Mouse (Mus musculus) frontal cortex, postnatal 14 days (tissue): ENCODE data around the gene Rnf34.

Source experiments
- DNase-seq, 2 experiments: peaks; one replicate each; pipeline ENCODE4 v3.0.0; 2022; ENCODE audit warnings: low spot score in 2 of 2

Gene Rnf34

GRCm38 (mm10) chr5:122849521-122850318 is at the start of gene Rnf34:
TSS of gene Rnf34 (plus strand) at chr5:122850048.
- DNase-seq: peak; percentile 94 to 95

GRCm38 (mm10) chr5:122800345-122801010 is 49.4 kb upstream of the Rnf34 start:
- no peak for DNase-seq

GRCm38 (mm10) chr5:122801684-122802083 is 48.2 kb upstream of the Rnf34 start:
- DNase-seq: no peak

- no peak for DNase-seq
These were observed 47.1 kb upstream of the Rnf34 start for GRCm38 (mm10) chr5:122802706-122803105.

- no peak for DNase-seq
These were observed 44.3 kb upstream of the Rnf34 start for GRCm38 (mm10) chr5:122805503-122805902.

- DNase-seq: peak in 1 of 2 experiments; percentile 49
These were observed 38.3 kb upstream of the Rnf34 start for GRCm38 (mm10) chr5:122811364-122812079.

GRCm38 (mm10) chr5:122812699-122813098 is 37.1 kb upstream of the Rnf34 start:
- DNase-seq: no peak

GRCm38 (mm10) chr5:122820777-122821523 is 28.9 kb upstream of the Rnf34 start, which contains the start of gene Anapc5:
TSS of gene Anapc5 (minus strand) at chr5:122821339.
- peak; percentile 89 to 90 for DNase-seq

GRCm38 (mm10) chr5:122821524-122821885 is 28.3 kb upstream of the Rnf34 start:
- no peak for DNase-seq

- no peak for DNase-seq
These were observed 27.4 kb upstream of the Rnf34 start for GRCm38 (mm10) chr5:122822441-122822840.

- DNase-seq: no peak
These were observed 25.9 kb upstream of the Rnf34 start for GRCm38 (mm10) chr5:122823976-122824375.

GRCm38 (mm10) chr5:122824450-122824849 is 25.4 kb upstream of the Rnf34 start:
- DNase-seq: no peak

- no peak for DNase-seq
These were observed 24.7 kb upstream of the Rnf34 start for GRCm38 (mm10) chr5:122825099-122825498.

GRCm38 (mm10) chr5:122832536-122832935 is 17.3 kb upstream of the Rnf34 start:
- no peak for DNase-seq

GRCm38 (mm10) chr5:122832996-122833395 is 16.9 kb upstream of the Rnf34 start:
- DNase-seq: no peak

- no peak for DNase-seq
These were observed 8.7 kb upstream of the Rnf34 start for GRCm38 (mm10) chr5:122841126-122841525.

GRCm38 (mm10) chr5:122843799-122844198 is 6.0 kb upstream of the Rnf34 start:
- no peak for DNase-seq

GRCm38 (mm10) chr5:122850319-122851002 is 613 bp downstream of the Rnf34 start:
- peak in 1 of 2 experiments; percentile 19 for DNase-seq

GRCm38 (mm10) chr5:122852611-122853010 is 2.8 kb downstream of the Rnf34 start:
- no peak for DNase-seq

GRCm38 (mm10) chr5:122855858-122856257 is 6.0 kb downstream of the Rnf34 start:
- no peak for DNase-seq

- no peak for DNase-seq
These were observed 13.2 kb downstream of the Rnf34 start for GRCm38 (mm10) chr5:122863053-122863452.
